ENCODE assay signal across 21 mouse cellular contexts in the genomic region with DNA sequence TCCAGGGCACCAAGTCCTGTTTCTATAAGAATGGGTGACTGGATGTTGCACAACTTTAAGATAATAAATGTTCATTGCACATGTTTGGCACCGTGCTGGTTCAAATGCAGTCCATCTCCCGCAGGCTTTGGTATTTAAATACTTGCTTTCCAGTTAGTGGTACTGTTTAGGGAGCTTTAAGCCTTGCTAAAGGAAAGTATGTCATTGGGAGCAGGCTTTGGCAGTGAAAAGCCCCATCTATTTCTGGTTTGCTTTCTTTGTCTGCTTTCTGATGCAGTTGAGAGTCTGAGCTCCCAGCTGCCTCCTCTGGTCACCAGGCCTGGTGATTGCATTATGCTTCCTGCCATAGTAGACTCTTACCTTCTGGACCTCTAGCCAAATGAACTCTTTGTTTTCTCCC.
DNase-seq lines count a peak whose midpoint lies in the region; ATAC-seq and TF ChIP-seq lines count a peak whose summit lies in the region.
"Had no signal": no experiment of that assay in that cellular context is flagged by ENCODE, and none has a peak within 500 bp of the region (broad histone marks: within the 10 kb centered on the region; RNA-seq: fewer than 3 reads in every experiment).

No protein-coding gene starts in this region.

- H3K9me3 ChIP-seq in lung, postnatal 0 days (ENCODE audit: low read length), result no peaks in the 10 kb centered on the region
- no peaks in the 10 kb centered on the region for H3K9me3 ChIP-seq in stomach, postnatal 0 days (ENCODE audit: control insufficient read depth, low read length)
- H3K9me3 ChIP-seq: embryonic facial prominence, embryonic 15.5 days; forebrain, embryonic 15.5 days; heart, embryonic 13.5 days; hindbrain, embryonic 15.5 days had no signal

- no peak overlapping the region for H3K4me3 ChIP-seq in lung, postnatal 0 days (ENCODE audit: low read depth, low read length)
- no peak overlapping the region for H3K4me3 ChIP-seq in stomach, postnatal 0 days (ENCODE audit: low read depth, low read length)
- H3K4me3 ChIP-seq: embryonic facial prominence, embryonic 15.5 days; erythroblast, embryonic 14.5 days; forebrain, embryonic 15.5 days; heart, embryonic 13.5 days; hindbrain, embryonic 15.5 days had no signal

- no peak overlapping the region for H3K9ac ChIP-seq in lung, postnatal 0 days (replicated peaks; ENCODE audit: low read depth)
- no peak overlapping the region for H3K9ac ChIP-seq in stomach, postnatal 0 days (ENCODE audit: low read length)
- H3K9ac ChIP-seq: embryonic facial prominence, embryonic 15.5 days; forebrain, embryonic 15.5 days; heart, embryonic 13.5 days; hindbrain, embryonic 15.5 days had no signal

- peak; percentile 96 for ATAC-seq in frontal cortex, adult (ENCODE audit: low TSS enrichment)
- ATAC-seq in lung, postnatal 0 days, result no peak
- no peak; the same call in 1 of the 2 replicates for ATAC-seq in stomach, postnatal 0 days (ENCODE audit: low FRiP score, low TSS enrichment)
- ATAC-seq: activated CD4-positive, CD25-positive, alpha-beta regulatory T cell, adult 4 months; forebrain, embryonic 15.5 days; Patski had no signal

- H3K4me2 ChIP-seq in lung, postnatal 0 days (replicated peaks; ENCODE audit: low read depth, low read length), result no peak overlapping the region
- no peak overlapping the region for H3K4me2 ChIP-seq in stomach, postnatal 0 days (replicated peaks; ENCODE audit: low read depth)
- H3K4me2 ChIP-seq: embryonic facial prominence, embryonic 15.5 days; forebrain, embryonic 15.5 days; heart, embryonic 13.5 days; hindbrain, embryonic 15.5 days had no signal

- no peaks in the 10 kb centered on the region for H3K36me3 ChIP-seq in lung, postnatal 0 days (ENCODE audit: insufficient read depth, low read length)
- no peaks in the 10 kb centered on the region for H3K36me3 ChIP-seq in stomach, postnatal 0 days (ENCODE audit: control insufficient read depth, insufficient read depth, low read length)
- H3K36me3 ChIP-seq: embryonic facial prominence, embryonic 15.5 days; forebrain, embryonic 15.5 days; heart, embryonic 13.5 days; hindbrain, embryonic 15.5 days had no signal

- TF ChIP-seq EP300 in lung, postnatal 0 days (IDR thresholded peaks at IDR 0.05), result no peak
- TF ChIP-seq EP300 in stomach, postnatal 0 days (optimal IDR thresholded peaks at IDR 0.05), result no peak

- DNase-seq in frontal cortex, postnatal 25 days (ENCODE audit: low spot score in 2 of 2), result no peak
- DNase-seq in lung, postnatal 0 days (ENCODE audit: low spot score), result peak; percentile 9
- no peak for DNase-seq in lung, postnatal 10 days
- peak; percentile 58 for DNase-seq in brain, adult 2 months (ENCODE audit: low read depth, low spot score)
- no peak for DNase-seq in stomach, postnatal 0 days (ENCODE audit: low spot score)
- no peak for DNase-seq in layer of hippocampus, postnatal 25 days (ENCODE audit: extremely low spot score in 1 of 2, low spot score in 1 of 2)
- DNase-seq: adrenal gland, postnatal 14 days; cerebellum, adult 18-20 months; cerebellum, adult 9-11 months; cerebellum, postnatal 36 days; gastrocnemius, postnatal 25 days; heart, adult 11 months; heart, postnatal 36 days had no signal

- H3K4me1 ChIP-seq in lung, postnatal 0 days (ENCODE audit: insufficient read depth, low read depth, low read length), result no peaks in the 10 kb centered on the region
- H3K4me1 ChIP-seq in stomach, postnatal 0 days (replicated peaks; ENCODE audit: control insufficient read depth, insufficient read depth), result no peaks in the 10 kb centered on the region
- H3K4me1 ChIP-seq: embryonic facial prominence, embryonic 15.5 days; forebrain, embryonic 15.5 days; heart, embryonic 13.5 days; hindbrain, embryonic 15.5 days had no signal

- no peak for TF ChIP-seq CTCF in lung, postnatal 0 days (IDR thresholded peaks at IDR 0.05)
- 0 out of 2 replicates have a peak, but pooled peaks have one; percentile 13 for TF ChIP-seq CTCF in stomach, postnatal 0 days (IDR thresholded peaks at IDR 0.05; ENCODE audit: low read depth)

- H3K27ac ChIP-seq in lung, postnatal 0 days (ENCODE audit: low read length), result no peak overlapping the region
- no peak overlapping the region for H3K27ac ChIP-seq in stomach, postnatal 0 days (replicated peaks)
- H3K27ac ChIP-seq: embryonic facial prominence, embryonic 15.5 days; forebrain, embryonic 15.5 days; heart, embryonic 13.5 days; hindbrain, embryonic 15.5 days had no signal

- WGBS in lung, postnatal 0 days, result 60% methylated on average over 2 of the region's 2 CpGs
- WGBS in stomach, postnatal 0 days, result 19% methylated on average over 2 of the region's 2 CpGs

- no peaks in the 10 kb centered on the region for H3K27me3 ChIP-seq in lung, postnatal 0 days (replicated peaks; ENCODE audit: insufficient read depth, low read length)
- no peaks in the 10 kb centered on the region for H3K27me3 ChIP-seq in stomach, postnatal 0 days (ENCODE audit: control insufficient read depth, insufficient read depth, low read length)
- H3K27me3 ChIP-seq: embryonic facial prominence, embryonic 15.5 days; forebrain, embryonic 15.5 days; heart, embryonic 13.5 days; hindbrain, embryonic 15.5 days; Patski had no signal

Comparison
In these comparisons a context has a peak if more than half of its experiments do, and no peak if none do; other contexts are left out.
1. DNase-seq: peak in lung, postnatal 0 days (single experiment) and brain, adult 2 months (single experiment); none in frontal cortex, postnatal 25 days (0 of 2), lung, postnatal 10 days (single experiment), stomach, postnatal 0 days (single experiment) and layer of hippocampus, postnatal 25 days (0 of 2).